Mouse (Mus musculus) small intestine, adult 2 months (tissue): ENCODE measurements around the gene Snx13.

Experiments used
- CTCF ChIP-seq: fragments of 200-500 bp; IDR thresholded peaks from 2 replicates; pipeline ENCODE4 v1.5.1; 2012; ENCODE audit warnings: low read depth, mild to moderate bottlenecking, control low read depth, inconsistent platforms, low read length, moderate library complexity, mixed read lengths; ENCODE audit not compliant: insufficient replicate concordance, insufficient read length; ENCODE audit errors: extremely low read depth
- POLR2A ChIP-seq: fragments of 200-500 bp; IDR thresholded peaks from 2 replicates; pipeline ENCODE4 v1.6.1; 2012; ENCODE audit warnings: low read depth, mild to moderate bottlenecking, control low read depth, inconsistent platforms, low read length, moderate library complexity

GRCm38 (mm10) chr12:35041964-35042363 is 5.0 kb upstream of the Snx13 start:
- no peak for TF ChIP-seq CTCF
- TF ChIP-seq POLR2A: no peak
